11 mouse cellular contexts compared by ENCODE assay signal in genomic region chr6:97317956-97318355, GRCm38 (mm10).
"Had no signal": no experiment of that assay in that cellular context is flagged by ENCODE, and none has a peak within 500 bp of the region (broad histone marks: within the 10 kb centered on the region; RNA-seq: fewer than 3 reads in every experiment).

No protein-coding gene starts in this region.

- DNase-seq: kidney, adult 9 months; kidney, postnatal 10 days; kidney, postnatal 4 days; left cerebral cortex, postnatal 4 days; lung, adult 18-20 months; midbrain, embryonic 14.5 days had no signal

- H3K9ac ChIP-seq: limb, embryonic 13.5 days; liver, embryonic 14.5 days; neural tube, embryonic 12.5 days had no signal

- H3K4me1 ChIP-seq: neural tube, embryonic 12.5 days had no signal

- H3K27ac ChIP-seq: limb, embryonic 13.5 days; liver, embryonic 14.5 days; midbrain, embryonic 10.5 days; neural tube, embryonic 12.5 days had no signal

- H3K27me3 ChIP-seq: limb, embryonic 13.5 days; neural tube, embryonic 12.5 days had no signal

- H3K4me2 ChIP-seq: limb, embryonic 13.5 days; neural tube, embryonic 12.5 days had no signal

- H3K9me3 ChIP-seq: limb, embryonic 13.5 days; midbrain, embryonic 10.5 days; neural tube, embryonic 12.5 days had no signal

- H3K36me3 ChIP-seq: limb, embryonic 13.5 days had no signal

- H3K4me3 ChIP-seq: limb, embryonic 13.5 days; midbrain, embryonic 10.5 days; myocyte; neural tube, embryonic 12.5 days had no signal
